In genomic region chr2:33216645-33217424, GRCm38 (mm10) we compare ENCODE assay signal across 9 mouse cellular contexts. TPM values are rescaled to one million over a fixed set of nuclear protein-coding genes. Genes with fewer than 3 reads are reported as not detected.
DNase-seq lines count a peak whose midpoint lies in the region; ATAC-seq and TF ChIP-seq lines count a peak whose summit lies in the region.
"Had no signal": no experiment of that assay in that cellular context is flagged by ENCODE, and none has a peak within 500 bp of the region (broad histone marks: within the 10 kb centered on the region; RNA-seq: fewer than 3 reads in every experiment).

No protein-coding gene starts in this region.

- TF ChIP-seq CTCF in liver, postnatal 0 days (IDR thresholded peaks at IDR 0.05; ENCODE audit: low read depth), result no peak

- no peak for ATAC-seq in erythroblast, adult 5-6 weeks (replicated peaks; ENCODE audit: low FRiP score, poor library complexity, severe bottlenecking)
- no peak for ATAC-seq in embryonic facial prominence, embryonic 13.5 days (ENCODE audit: insufficient number of reproducible peaks, insufficient read depth, low FRiP score, low TSS enrichment, low read depth)
- ATAC-seq in hindbrain, embryonic 15.5 days (ENCODE audit: low FRiP score, low read depth), result no peak
- peak; percentile 14; the same call in 1 of the 2 replicates for ATAC-seq in liver, postnatal 0 days

- H3K27ac ChIP-seq in embryonic facial prominence, embryonic 13.5 days, result peak overlapping the region; percentile 94
- peak overlapping the region; percentile 57; the same call in 1 of the 2 replicates for H3K27ac ChIP-seq in hindbrain, embryonic 15.5 days (replicated peaks)
- H3K27ac ChIP-seq in liver, postnatal 0 days (ENCODE audit: low read depth), result peak overlapping the region; percentile 49

- peaks cover 3% of the 10 kb centered on the region for H3K27me3 ChIP-seq in erythroblast, embryonic 14.5 days (ENCODE audit: control insufficient read depth)
- no peaks in the 10 kb centered on the region for H3K27me3 ChIP-seq in embryonic facial prominence, embryonic 13.5 days
- H3K27me3 ChIP-seq in hindbrain, embryonic 15.5 days, result no peaks in the 10 kb centered on the region
- no peaks in the 10 kb centered on the region for H3K27me3 ChIP-seq in liver, postnatal 0 days (ENCODE audit: insufficient read depth, low read length)
- H3K27me3 ChIP-seq: CH12.LX had no signal

- H3K4me1 ChIP-seq in erythroblast, embryonic 14.5 days (ENCODE audit: control insufficient read depth), result peaks cover 5% of the 10 kb centered on the region
- peaks cover 61% of the 10 kb centered on the region for H3K4me1 ChIP-seq in embryonic facial prominence, embryonic 13.5 days
- H3K4me1 ChIP-seq in hindbrain, embryonic 15.5 days (replicated peaks), result peaks cover 50% of the 10 kb centered on the region
- peaks cover 10% of the 10 kb centered on the region for H3K4me1 ChIP-seq in liver, postnatal 0 days (ENCODE audit: insufficient read depth)

- peak overlapping the region; percentile 87 for H3K9ac ChIP-seq in embryonic facial prominence, embryonic 13.5 days
- peak overlapping the region; percentile 38 for H3K9ac ChIP-seq in hindbrain, embryonic 15.5 days
- peak overlapping the region; percentile 39 for H3K9ac ChIP-seq in liver, postnatal 0 days (replicated peaks)

- no peaks in the 10 kb centered on the region for H3K36me3 ChIP-seq in erythroblast, embryonic 14.5 days (ENCODE audit: control insufficient read depth)
- peaks cover 6% of the 10 kb centered on the region; the same call in 1 of the 2 replicates for H3K36me3 ChIP-seq in embryonic facial prominence, embryonic 13.5 days
- H3K36me3 ChIP-seq in hindbrain, embryonic 15.5 days, result no peaks in the 10 kb centered on the region
- H3K36me3 ChIP-seq in liver, postnatal 0 days (replicated peaks; ENCODE audit: insufficient read depth, low read length), result no peaks in the 10 kb centered on the region

- TF ChIP-seq EP300 in liver, postnatal 0 days (IDR thresholded peaks at IDR 0.05; ENCODE audit: low read depth), result no peak

- 7% methylated on average over 18 of the region's 18 CpGs for WGBS in embryonic facial prominence, embryonic 13.5 days
- WGBS in hindbrain, embryonic 15.5 days, result 15% methylated on average over 18 of the region's 18 CpGs
- 41% methylated on average over 18 of the region's 18 CpGs for WGBS in liver, postnatal 0 days (ENCODE audit: insufficient replicate concordance)

- intact Hi-C loops in left cerebral cortex, postnatal 10 days (cut with DNase I), result no loop called here

- no peaks in the 10 kb centered on the region for H3K9me3 ChIP-seq in erythroblast, embryonic 14.5 days (ENCODE audit: control insufficient read depth, low read length)
- H3K9me3 ChIP-seq in embryonic facial prominence, embryonic 13.5 days, result no peaks in the 10 kb centered on the region
- H3K9me3 ChIP-seq in hindbrain, embryonic 15.5 days, result no peaks in the 10 kb centered on the region
- H3K9me3 ChIP-seq in liver, postnatal 0 days (ENCODE audit: low read length), result no peaks in the 10 kb centered on the region

- peak overlapping the region; percentile 93 for H3K4me2 ChIP-seq in embryonic facial prominence, embryonic 13.5 days
- H3K4me2 ChIP-seq in hindbrain, embryonic 15.5 days, result peak overlapping the region; percentile 42
- H3K4me2 ChIP-seq in liver, postnatal 0 days (ENCODE audit: low read depth, low read length), result peak overlapping the region; percentile 27

- peak overlapping the region; percentile 5 for H3K4me3 ChIP-seq in erythroblast, embryonic 14.5 days (replicated peaks)
- peak overlapping the region; percentile 72 for H3K4me3 ChIP-seq in embryonic facial prominence, embryonic 13.5 days
- H3K4me3 ChIP-seq in hindbrain, embryonic 15.5 days, result peak overlapping the region; percentile 25
- H3K4me3 ChIP-seq in liver, postnatal 0 days (ENCODE audit: low read depth, low read length), result peak overlapping the region; percentile 31

- no peak for DNase-seq in liver, postnatal 0 days
- DNase-seq in urinary bladder, postnatal 14 days (ENCODE audit: low spot score), result no peak
- DNase-seq in retina, embryonic 14.5 days (ENCODE audit: low spot score), result no peak
- no peak for DNase-seq in left cerebral cortex, postnatal 10 days (ENCODE audit: extremely low spot score in 1 of 2, low spot score in 2 of 2)

RNA-seq across cellular contexts. Expression of gene Angptl2, which starts 1.0 kb away (rescaled TPM):
- 0.03 TPM in 1 of 2 replicates, not detected in the other for polyA plus RNA-seq in erythroblast, embryonic 14.5 days (2012)
- 1.0 TPM in 1 of 2 replicates, not detected in the other for total RNA-seq in erythroblast, adult 5-6 weeks (2015; ENCODE audit: low replicate concordance)
- 0.70 TPM in 1 of 2 replicates, not detected in the other for total RNA-seq in erythroblast, adult 5-6 weeks (2017; ENCODE audit: low replicate concordance)
- polyA plus RNA-seq in embryonic facial prominence, embryonic 13.5 days (2015; fragmentation: Nextera tagmentation; extraction: Ambion mirVana), result 37.9 and 38.4 TPM in 2 replicates
- polyA plus RNA-seq in hindbrain, embryonic 15.5 days (2015; fragmentation: Nextera tagmentation; extraction: Ambion mirVana), result 18.4 and 18.5 TPM in 2 replicates
- polyA plus RNA-seq in liver, postnatal 0 days (2015; fragmentation: Nextera tagmentation; extraction: Ambion mirVana), result 3.8 and 4.4 TPM in 2 replicates
- total RNA-seq in left cerebral cortex, postnatal 10 days (2021), result 1 to 10 TPM; 4.4 to 4.5 TPM

Comparison
In these comparisons a context has a peak if more than half of its experiments do, and no peak if none do; other contexts are left out.
1. H3K4me3 ChIP-seq: peak in every context shown above with its lines; median percentile 72 in embryonic facial prominence, embryonic 13.5 days; 31 in liver, postnatal 0 days; 25 in hindbrain, embryonic 15.5 days; 5 in erythroblast, embryonic 14.5 days.
2. H3K4me2 ChIP-seq: peak in every context shown above with its lines; median percentile 93 in embryonic facial prominence, embryonic 13.5 days; 42 in hindbrain, embryonic 15.5 days; 27 in liver, postnatal 0 days.